Mouse (Mus musculus) limb, embryonic 14.5 days (tissue): ENCODE data around the gene Lrrc40. TPM values are rescaled to one million over a fixed set of nuclear protein-coding genes. Genes with fewer than 3 reads are reported as not detected.

Experiments used
- ATAC-seq: fragments of 200-750 bp; cut with Nextera tagmentation; 2 replicates; pipeline ENCODE4 v1.8.0; 2017; ENCODE audit warnings: low read depth, moderate number of reproducible peaks, moderate TSS enrichment; ENCODE audit not compliant: low FRiP score
- DNase-seq: peaks from one replicate; pipeline ENCODE4 v3.0.0-alpha.2; 2015; ENCODE audit warnings: low spot score
- H3K27ac ChIP-seq: fragments of 300-500 bp; sonication (generic); replicated peaks from 2 replicates; pipeline ENCODE4 v1.5.1; 2014; ENCODE audit warnings: low read depth, mild to moderate bottlenecking, low read length, moderate library complexity, mixed read lengths
- H3K27me3 ChIP-seq: fragments of 300-500 bp; sonication (generic); 2 replicates; pipeline ENCODE4 v1.6.1; 2014; ENCODE audit warnings: low read length, mixed read lengths; ENCODE audit not compliant: control insufficient read depth, insufficient read depth
- H3K36me3 ChIP-seq: fragments of 300-500 bp; sonication (generic); 2 replicates; pipeline ENCODE4 v1.6.1; 2014; ENCODE audit warnings: mild to moderate bottlenecking, low read length, moderate library complexity, mixed read lengths; ENCODE audit not compliant: control insufficient read depth, insufficient read depth
- H3K4me1 ChIP-seq: fragments of 300-500 bp; sonication (generic); 2 replicates; pipeline ENCODE4 v1.6.1; 2014; ENCODE audit warnings: antibody characterized with exemption, low read length, mixed read lengths; ENCODE audit not compliant: control insufficient read depth, insufficient read depth
- H3K4me2 ChIP-seq: fragments of 300-500 bp; sonication (generic); replicated peaks from 2 replicates; pipeline ENCODE4 v1.6.1; 2014; ENCODE audit warnings: low read depth, mild to moderate bottlenecking, low read length, moderate library complexity; ENCODE audit not compliant: severe bottlenecking
- H3K4me3 ChIP-seq: fragments of 300-500 bp; sonication (generic); replicated peaks from 2 replicates; pipeline ENCODE4 v1.5.1; 2014; ENCODE audit warnings: low read length
- H3K9ac ChIP-seq: fragments of 300-500 bp; sonication (generic); 2 replicates; pipeline ENCODE4 v1.6.1; 2014; ENCODE audit warnings: mild to moderate bottlenecking, low read depth, low read length, moderate library complexity; ENCODE audit not compliant: severe bottlenecking
- H3K9me3 ChIP-seq: fragments of 300-500 bp; sonication (generic); 2 replicates; pipeline ENCODE4 v1.6.1; 2016; ENCODE audit warnings: low read length; ENCODE audit not compliant: control insufficient read depth
- POLR2A ChIP-seq: fragments of 200-500 bp; IDR thresholded peaks from 2 replicates; pipeline ENCODE4 v1.8.0; 2012; ENCODE audit warnings: inconsistent platforms, mild to moderate bottlenecking, moderate library complexity, borderline replicate concordance; ENCODE audit not compliant: insufficient read depth, insufficient read length; ENCODE audit errors: extremely low read depth
- WGBS: fragments of 180-500 bp; shearing (Covaris S2); extraction: QIAGEN DNeasy Blood & Tissue Kit; methylation state at CpG from one replicate; pipeline ENCODE4 v1.1.7; 2014; 5-methylcytosine and 5-hydroxymethylcytosine counted together
- polyA plus RNA-seq, 2 experiments: library from polyadenylated mRNA; depleted of rRNA in 1 of 2; stranded (reverse) in 1 of 2; unstranded in 1 of 2; fragments of >200 nt; fragmentation: Nextera tagmentation in 1 of 2; extraction: Ambion mirVana in 1 of 2; gene quantifications; 2 replicates each; pipeline versions ENCODE4 v1.2.1 to v1.2.3; 2012 to 2014

Gene Lrrc40
- polyA plus RNA-seq, 2 experiments: 29.4 to 44.6 TPM

- H3K36me3 ChIP-seq: peaks cover 30% of the 10 kb centered on the region
- DNase-seq (no peak), ATAC-seq (no peak)
- no peaks in the 10 kb centered on the region for H3K27me3 ChIP-seq
- H3K4me1 ChIP-seq: no peaks in the 10 kb centered on the region
- H3K9ac ChIP-seq: no peak overlapping the region
- WGBS: 85% methylated on average over 2 of the region's 2 CpGs
- no peaks in the 10 kb centered on the region for H3K9me3 ChIP-seq
- H3K27ac ChIP-seq: no peak overlapping the region
- no peak for TF ChIP-seq POLR2A
- H3K4me3 ChIP-seq: no peak overlapping the region
- H3K4me2 ChIP-seq: no peak overlapping the region
Measured at GRCm38 (mm10) chr3:158049508-158049907, 13.0 kb downstream of the Lrrc40 start.

- DNase-seq: no peak
- WGBS: 79% methylated on average over 2 of the region's 2 CpGs
Measured at GRCm38 (mm10) chr3:158060621-158061291, 24.3 kb downstream of the Lrrc40 start.

GRCm38 (mm10) chr3:158061811-158062523, 25.5 kb downstream of the Lrrc40 start:
- Histone ChIP-seq H3K4me3 (no peak overlapping the region), H3K9me3 (no peaks in the 10 kb centered on the region), H3K9ac (no peak overlapping the region), H3K27ac (no peak overlapping the region), H3K4me2 (no peak overlapping the region), H3K27me3 (no peaks in the 10 kb centered on the region), H3K36me3 (peaks cover 38% of the 10 kb centered on the region), H3K4me1 (no peaks in the 10 kb centered on the region)
- no peak for TF ChIP-seq POLR2A
- 96% methylated on average over 5 of the region's 5 CpGs for WGBS
- DNase-seq (no peak), ATAC-seq (no peak)

More at GRCm38 (mm10) chr3:158060621-158061291, 24.3 kb downstream of the Lrrc40 start:
- Histone ChIP-seq H3K36me3 (peaks cover 46% of the 10 kb centered on the region), H3K4me3 (no peak overlapping the region), H3K27ac (no peak overlapping the region), H3K9ac (no peak overlapping the region), H3K4me2 (no peak overlapping the region), H3K27me3 (no peaks in the 10 kb centered on the region), H3K9me3 (no peaks in the 10 kb centered on the region), H3K4me1 (no peaks in the 10 kb centered on the region)
- no peak for TF ChIP-seq POLR2A
- ATAC-seq: no peak

- H3K27ac ChIP-seq: no peak overlapping the region
- H3K9me3 ChIP-seq: no peaks in the 10 kb centered on the region
- no peak for TF ChIP-seq POLR2A
- H3K4me1 ChIP-seq: no peaks in the 10 kb centered on the region
- ATAC-seq (no peak), DNase-seq (no peak)
- H3K9ac ChIP-seq: no peak overlapping the region
- H3K4me3 ChIP-seq: no peak overlapping the region
- 93% methylated on average over 2 of the region's 2 CpGs for WGBS
- no peak overlapping the region for H3K4me2 ChIP-seq
- peaks cover 20% of the 10 kb centered on the region; the same call in 1 of the 2 replicates for H3K36me3 ChIP-seq
- H3K27me3 ChIP-seq: no peaks in the 10 kb centered on the region
Measured at GRCm38 (mm10) chr3:158065256-158065655, 28.8 kb downstream of the Lrrc40 start.

- H3K27ac ChIP-seq: no peak overlapping the region
- no peak for TF ChIP-seq POLR2A
- H3K9me3 ChIP-seq: no peaks in the 10 kb centered on the region
- H3K27me3 ChIP-seq: no peaks in the 10 kb centered on the region
- WGBS: 41% methylated on average over 7 of the region's 7 CpGs
- peaks cover 14% of the 10 kb centered on the region; the same call in 1 of the 2 replicates for H3K36me3 ChIP-seq
- no peak for ATAC-seq
- no peaks in the 10 kb centered on the region for H3K4me1 ChIP-seq
- no peak overlapping the region for H3K9ac ChIP-seq
- no peak for DNase-seq
- no peak overlapping the region for H3K4me2 ChIP-seq
- no peak overlapping the region for H3K4me3 ChIP-seq
Measured at GRCm38 (mm10) chr3:158067916-158068315, 31.5 kb downstream of the Lrrc40 start.
